Mouse (Mus musculus): ENCODE results near the gene Lasp1. TPM values are rescaled to one million over a fixed set of nuclear protein-coding genes. Genes with fewer than 3 reads are reported as not detected.
A peak's percentile ranks its signal among the peaks of the same experiment; 100 is the strongest.

Gene Lasp1
- polyA plus RNA-seq, 1 experiment from 2014 or later: 62.6 TPM

- no peaks in the 10 kb centered on the region for H3K9me3 ChIP-seq (replicated peaks; ENCODE audit: control insufficient read depth, low read length)
- DNase-seq (ENCODE audit: low spot score) (no peak), ATAC-seq (replicated peaks; ENCODE audit: insufficient number of reproducible peaks, low FRiP score, low TSS enrichment, low read depth) (no peak)
- no peaks in the 10 kb centered on the region for H3K27me3 ChIP-seq (ENCODE audit: control insufficient read depth, insufficient read depth, low read length)
- no peak overlapping the region for H3K4me2 ChIP-seq (ENCODE audit: low read depth, low read length)
- H3K27ac ChIP-seq (replicated peaks; ENCODE audit: low read depth, low read length): no peak overlapping the region
- H3K4me1 ChIP-seq (ENCODE audit: control insufficient read depth, insufficient read depth, low read length): 0 out of 2 replicates have a peak, but pooled peaks cover 3% of the 10 kb centered on the region
- 79% methylated on average over 13 of the region's 13 CpGs for WGBS
- H3K36me3 ChIP-seq (replicated peaks; ENCODE audit: control insufficient read depth, insufficient read depth, low read depth, low read length): peaks cover 13% of the 10 kb centered on the region
- H3K9ac ChIP-seq (replicated peaks; ENCODE audit: low read length): no peak overlapping the region
- H3K4me3 ChIP-seq (ENCODE audit: low read depth, low read length): no peak overlapping the region
Measured at GRCm38 (mm10) chr11:97775186-97775585, 23.6 kb upstream of the Lasp1 start.

DNA sequence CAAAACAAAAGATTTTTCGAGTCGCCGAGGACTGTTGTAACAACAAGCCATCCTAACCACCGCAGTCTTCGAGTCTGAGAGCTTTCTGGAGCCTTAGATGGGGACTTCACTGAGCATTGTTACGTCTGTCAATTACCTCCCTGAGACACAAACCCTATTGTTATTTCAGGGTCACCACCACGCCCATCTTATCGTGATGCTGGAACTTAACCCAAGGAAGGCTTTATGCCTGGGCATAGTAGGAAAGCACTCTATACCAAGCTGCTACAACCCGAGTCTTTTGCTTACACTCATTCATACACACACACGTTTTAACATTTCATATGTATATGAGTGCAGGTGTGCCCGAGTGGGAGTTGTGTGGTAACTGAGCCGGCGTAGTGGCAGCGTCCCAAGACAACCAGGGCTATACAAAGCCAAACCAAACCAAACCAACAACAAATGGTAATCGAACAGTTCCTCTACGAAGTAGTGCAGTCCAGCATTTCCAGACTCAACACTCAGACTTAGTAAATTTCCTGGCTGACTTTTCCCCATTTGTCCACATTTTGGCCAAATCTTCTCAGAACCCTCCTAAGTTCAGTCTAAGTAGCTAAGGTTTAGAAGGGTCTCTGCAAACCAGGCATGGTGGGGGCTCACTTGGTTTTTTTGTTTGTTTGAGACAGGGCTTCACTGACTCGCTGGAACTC lies 22.8 kb upstream of the Lasp1 start, which contains the start of gene 1700001P01Rik:
TSS of gene 1700001P01Rik (minus strand) at position 111 of the 689 bp plus-strand sequence.
- DNase-seq (ENCODE audit: low spot score): no peak
- Histone ChIP-seq H3K9ac (replicated peaks; ENCODE audit: low read length) (no peak within 1 kb of the TSS), H3K27ac (replicated peaks; ENCODE audit: low read depth, low read length) (no peak within 1 kb of the TSS), H3K4me3 (ENCODE audit: low read depth, low read length) (no peak within 1 kb of the TSS), H3K36me3 (replicated peaks; ENCODE audit: control insufficient read depth, insufficient read depth, low read depth, low read length) (peaks cover 15% of the 10 kb centered on the region), H3K27me3 (ENCODE audit: control insufficient read depth, insufficient read depth, low read length) (no peaks in the 10 kb centered on the region), H3K9me3 (replicated peaks; ENCODE audit: control insufficient read depth, low read length) (no peaks in the 10 kb centered on the region), H3K4me1 (ENCODE audit: control insufficient read depth, insufficient read depth, low read length) (peaks cover 8% of the 10 kb centered on the region; the same call in 1 of the 2 replicates), H3K4me2 (ENCODE audit: low read depth, low read length) (no peak within 1 kb of the TSS)
- ATAC-seq (replicated peaks; ENCODE audit: insufficient number of reproducible peaks, low FRiP score, low TSS enrichment, low read depth): no peak
- WGBS: 49% methylated on average over 17 of the region's 17 CpGs

DNA sequence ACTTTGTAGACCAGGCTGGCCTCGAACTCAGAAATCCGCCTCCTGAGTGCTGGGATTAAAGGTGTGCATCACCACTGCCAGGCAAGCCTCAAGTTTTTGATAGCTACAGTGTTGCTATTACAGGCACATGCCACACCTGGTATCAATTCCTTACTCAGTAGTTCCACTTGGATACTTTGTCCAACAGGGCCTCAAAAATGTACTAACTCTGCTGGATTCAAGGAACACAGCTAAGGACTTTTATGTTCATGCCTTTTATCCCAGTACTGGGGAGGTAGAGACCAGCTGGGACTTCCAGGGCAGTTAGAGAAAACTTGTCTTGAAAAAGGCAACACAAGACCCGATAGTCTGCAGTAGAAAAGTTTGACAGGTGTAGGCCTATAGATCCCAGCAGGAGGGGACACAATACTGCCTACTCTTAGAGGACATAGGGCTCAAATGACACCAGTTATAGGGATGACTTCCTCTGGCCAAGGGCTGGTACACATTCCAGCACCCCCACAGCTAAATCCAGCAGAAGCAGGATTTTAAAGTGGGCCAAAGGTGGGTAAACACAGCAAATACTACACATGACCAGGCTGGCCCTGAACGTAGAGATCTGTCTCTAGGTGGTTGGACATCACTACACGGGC lies 22.2 kb upstream of the Lasp1 start:
- Histone ChIP-seq H3K36me3 (replicated peaks; ENCODE audit: control insufficient read depth, insufficient read depth, low read depth, low read length) (peaks cover 15% of the 10 kb centered on the region), H3K4me3 (ENCODE audit: low read depth, low read length) (no peak overlapping the region), H3K4me2 (ENCODE audit: low read depth, low read length) (no peak overlapping the region), H3K9ac (replicated peaks; ENCODE audit: low read length) (no peak overlapping the region), H3K4me1 (ENCODE audit: control insufficient read depth, insufficient read depth, low read length) (peaks cover 8% of the 10 kb centered on the region; the same call in 1 of the 2 replicates), H3K27me3 (ENCODE audit: control insufficient read depth, insufficient read depth, low read length) (no peaks in the 10 kb centered on the region), H3K9me3 (replicated peaks; ENCODE audit: control insufficient read depth, low read length) (no peaks in the 10 kb centered on the region), H3K27ac (replicated peaks; ENCODE audit: low read depth, low read length) (no peak overlapping the region)
- whole genome bisulfite sequencing: 58% methylated on average over 5 of the region's 5 CpGs
- DNase-seq (ENCODE audit: low spot score): no peak
- ATAC-seq (replicated peaks; ENCODE audit: insufficient number of reproducible peaks, low FRiP score, low TSS enrichment, low read depth): no peak

DNA sequence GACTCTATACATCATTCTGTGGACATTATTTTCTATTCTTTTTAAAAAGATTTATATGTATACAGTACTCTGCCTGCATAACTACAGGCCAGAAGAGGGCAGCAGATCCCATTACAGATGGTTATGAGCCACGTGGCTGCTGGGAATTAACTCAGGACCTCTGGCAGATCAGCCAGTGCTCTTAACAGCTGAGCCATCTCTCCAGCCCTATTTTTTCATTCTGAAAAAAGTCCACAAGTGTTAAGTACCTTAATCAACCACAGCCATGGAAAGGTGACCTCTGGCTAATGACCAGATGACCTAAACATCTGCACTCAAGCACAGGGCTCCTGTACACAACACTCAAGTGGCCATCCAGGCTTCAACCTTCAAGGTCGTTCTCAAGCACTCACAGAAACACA lies 21.7 kb upstream of the Lasp1 start:
- H3K9me3 ChIP-seq (replicated peaks; ENCODE audit: control insufficient read depth, low read length): no peaks in the 10 kb centered on the region
- peaks cover 8% of the 10 kb centered on the region; the same call in 1 of the 2 replicates for H3K4me1 ChIP-seq (ENCODE audit: control insufficient read depth, insufficient read depth, low read length)
- H3K4me3 ChIP-seq (ENCODE audit: low read depth, low read length): no peak overlapping the region
- DNase-seq (ENCODE audit: low spot score) (no peak), ATAC-seq (replicated peaks; ENCODE audit: insufficient number of reproducible peaks, low FRiP score, low TSS enrichment, low read depth) (no peak)
- no peak overlapping the region for H3K9ac ChIP-seq (replicated peaks; ENCODE audit: low read length)
- no peak overlapping the region for H3K27ac ChIP-seq (replicated peaks; ENCODE audit: low read depth, low read length)
- 43% methylated on average over 2 of the region's 2 CpGs for WGBS
- no peaks in the 10 kb centered on the region for H3K27me3 ChIP-seq (ENCODE audit: control insufficient read depth, insufficient read depth, low read length)
- no peak overlapping the region for H3K4me2 ChIP-seq (ENCODE audit: low read depth, low read length)
- H3K36me3 ChIP-seq (replicated peaks; ENCODE audit: control insufficient read depth, insufficient read depth, low read depth, low read length): peaks cover 15% of the 10 kb centered on the region

DNA sequence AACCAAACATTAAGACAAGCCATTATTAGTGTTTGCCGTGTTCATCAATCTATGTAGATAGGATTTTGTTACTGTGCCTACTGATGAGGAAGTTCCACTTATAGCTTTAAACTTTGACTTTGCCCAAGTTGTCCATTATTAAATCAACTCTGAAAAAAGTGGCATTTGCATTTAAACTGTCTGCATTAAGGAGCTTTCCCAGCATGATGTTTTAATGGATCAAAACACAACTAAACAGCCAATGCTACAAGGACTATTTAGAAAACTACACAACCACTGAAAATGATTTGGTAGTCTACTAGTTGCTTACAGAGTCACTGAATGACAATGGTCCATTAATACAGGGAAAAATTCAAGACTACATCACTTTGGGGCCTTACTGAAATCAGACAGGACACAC lies 19.9 kb upstream of the Lasp1 start:
- Histone ChIP-seq H3K9me3 (replicated peaks; ENCODE audit: control insufficient read depth, low read length) (no peaks in the 10 kb centered on the region), H3K4me3 (ENCODE audit: low read depth, low read length) (no peak overlapping the region), H3K9ac (replicated peaks; ENCODE audit: low read length) (no peak overlapping the region), H3K4me2 (ENCODE audit: low read depth, low read length) (no peak overlapping the region), H3K36me3 (replicated peaks; ENCODE audit: control insufficient read depth, insufficient read depth, low read depth, low read length) (peaks cover 15% of the 10 kb centered on the region), H3K27ac (replicated peaks; ENCODE audit: low read depth, low read length) (no peak overlapping the region), H3K27me3 (ENCODE audit: control insufficient read depth, insufficient read depth, low read length) (no peaks in the 10 kb centered on the region), H3K4me1 (ENCODE audit: control insufficient read depth, insufficient read depth, low read length) (peaks cover 8% of the 10 kb centered on the region; the same call in 1 of the 2 replicates)
- 88% methylated on average over 1 of the region's 1 CpGs for WGBS
- DNase-seq (ENCODE audit: low spot score) (no peak), ATAC-seq (replicated peaks; ENCODE audit: insufficient number of reproducible peaks, low FRiP score, low TSS enrichment, low read depth) (no peak)

DNA sequence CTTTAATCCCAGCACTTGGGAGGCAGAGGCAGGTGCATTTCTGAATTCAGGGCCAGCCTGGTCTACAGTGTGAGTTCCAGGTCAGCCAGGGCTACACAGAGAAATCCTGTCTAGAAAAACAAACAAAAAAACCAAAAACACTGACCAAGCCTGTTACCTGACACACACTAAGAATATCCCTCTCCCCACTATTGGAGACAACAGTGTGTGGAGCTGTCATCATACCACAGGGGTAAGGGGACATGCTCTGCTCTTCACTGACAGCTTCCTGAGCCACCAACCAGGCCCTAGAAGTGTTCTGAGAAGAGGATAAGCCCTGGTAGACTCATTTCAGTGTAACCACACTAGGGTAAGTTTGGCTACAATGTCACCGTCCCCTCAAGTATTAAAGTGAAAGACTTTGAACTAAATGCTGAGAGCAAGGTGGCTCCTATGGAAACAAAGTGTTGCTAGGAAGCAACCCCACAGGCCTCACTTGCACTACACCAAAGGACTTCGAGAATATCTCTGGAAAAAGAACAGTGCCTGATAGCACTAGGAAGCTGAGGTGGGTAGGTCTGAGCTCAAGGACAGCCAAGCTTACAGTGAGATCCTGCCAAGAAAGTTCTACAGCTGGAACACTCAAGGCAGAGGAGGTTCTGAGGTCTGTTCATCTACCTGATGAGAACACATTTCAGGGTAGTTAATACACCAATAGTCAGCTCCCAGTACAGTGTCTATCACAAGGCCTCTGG lies 18.7 kb upstream of the Lasp1 start:
- H3K9me3 ChIP-seq (replicated peaks; ENCODE audit: control insufficient read depth, low read length): no peaks in the 10 kb centered on the region
- WGBS: 84% methylated on average over 2 of the region's 2 CpGs
- H3K4me1 ChIP-seq (ENCODE audit: control insufficient read depth, insufficient read depth, low read length): peaks cover 8% of the 10 kb centered on the region; the same call in 1 of the 2 replicates
- peak overlapping the region; percentile 100 for H3K9ac ChIP-seq (replicated peaks; ENCODE audit: low read length)
- no peaks in the 10 kb centered on the region for H3K27me3 ChIP-seq (ENCODE audit: control insufficient read depth, insufficient read depth, low read length)
- no peak overlapping the region; the same call in 1 of the 2 replicates for H3K4me2 ChIP-seq (ENCODE audit: low read depth, low read length)
- H3K4me3 ChIP-seq (ENCODE audit: low read depth, low read length): no peak overlapping the region
- ATAC-seq (replicated peaks; ENCODE audit: insufficient number of reproducible peaks, low FRiP score, low TSS enrichment, low read depth) (no peak), DNase-seq (ENCODE audit: low spot score) (no peak)
- H3K36me3 ChIP-seq (replicated peaks; ENCODE audit: control insufficient read depth, insufficient read depth, low read depth, low read length): peaks cover 15% of the 10 kb centered on the region
- H3K27ac ChIP-seq (replicated peaks; ENCODE audit: low read depth, low read length): no peak overlapping the region

DNA sequence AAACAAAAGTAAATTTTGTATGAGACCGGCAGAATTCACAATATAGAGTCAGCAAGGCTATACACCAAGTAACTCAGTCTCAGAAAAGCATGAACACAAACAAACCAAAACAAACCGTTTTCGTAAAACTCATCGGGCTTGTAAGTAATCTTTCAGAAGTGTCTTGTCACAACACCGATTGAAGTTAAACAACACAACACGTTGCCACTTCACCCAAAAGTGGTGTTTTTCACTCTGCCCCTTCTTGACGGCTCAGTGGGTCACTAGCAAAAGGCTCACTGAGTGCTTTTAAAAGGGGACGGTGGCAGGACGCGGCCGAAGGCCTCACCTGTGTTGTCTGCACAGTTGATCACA lies 17.3 kb upstream of the Lasp1 start:
- peaks cover 8% of the 10 kb centered on the region; the same call in 1 of the 2 replicates for H3K4me1 ChIP-seq (ENCODE audit: control insufficient read depth, insufficient read depth, low read length)
- 2% methylated on average over 11 of the region's 11 CpGs for WGBS
- H3K4me3 ChIP-seq (ENCODE audit: low read depth, low read length): peak overlapping the region; percentile 96
- peak overlapping the region; percentile 67 for H3K4me2 ChIP-seq (ENCODE audit: low read depth, low read length)
- peak overlapping the region; percentile 100 for H3K9ac ChIP-seq (replicated peaks; ENCODE audit: low read length)
- H3K27ac ChIP-seq (replicated peaks; ENCODE audit: low read depth, low read length): no peak overlapping the region; the same call in 1 of the 2 replicates
- no peaks in the 10 kb centered on the region for H3K9me3 ChIP-seq (replicated peaks; ENCODE audit: control insufficient read depth, low read length)
- no peak for DNase-seq (ENCODE audit: low spot score)
- peaks cover 15% of the 10 kb centered on the region for H3K36me3 ChIP-seq (replicated peaks; ENCODE audit: control insufficient read depth, insufficient read depth, low read depth, low read length)
- H3K27me3 ChIP-seq (ENCODE audit: control insufficient read depth, insufficient read depth, low read length): no peaks in the 10 kb centered on the region
- ATAC-seq (replicated peaks; ENCODE audit: insufficient number of reproducible peaks, low FRiP score, low TSS enrichment, low read depth): no peak

All from embryonic facial prominence, embryonic 11.5 days (tissue).